Mouse (Mus musculus): ENCODE measurements around the gene Frmd4a. TPM values are rescaled to one million over a fixed set of nuclear protein-coding genes. Genes with fewer than 3 reads are reported as not detected.

Frmd4a gene
- polyA plus RNA-seq, 1 experiment from 2014 or later, result 48.1 TPM

GRCm38 (mm10) chr2:4209234-4209633 is 191.7 kb downstream of the Frmd4a start:
- ATAC-seq, result peak; percentile 76
- no peaks in the 10 kb centered on the region for H3K9me3 ChIP-seq (ENCODE audit: control insufficient read depth, low read length)
- WGBS, result 35% methylated on average over 7 of the region's 7 CpGs
- H3K27ac ChIP-seq (ENCODE audit: low read depth, low read length), result no peak overlapping the region
- no peaks in the 10 kb centered on the region for H3K27me3 ChIP-seq (replicated peaks; ENCODE audit: control insufficient read depth, insufficient read depth, low read length)
- H3K36me3 ChIP-seq (ENCODE audit: control insufficient read depth, insufficient read depth, low read length), result no peaks in the 10 kb centered on the region
- no peaks in the 10 kb centered on the region for H3K4me1 ChIP-seq (ENCODE audit: control insufficient read depth, insufficient read depth, low read depth, low read length)
- H3K9ac ChIP-seq (ENCODE audit: low read depth, low read length), result no peak overlapping the region
- H3K4me3 ChIP-seq (ENCODE audit: low read length), result no peak overlapping the region
- H3K4me2 ChIP-seq (ENCODE audit: low read length), result no peak overlapping the region

GRCm38 (mm10) chr2:4222497-4222828 is 204.9 kb downstream of the Frmd4a start:
- peak; percentile 25; the same call in 1 of the 2 replicates for ATAC-seq
- Histone ChIP-seq H3K36me3 (ENCODE audit: control insufficient read depth, insufficient read depth, low read length) (no peaks in the 10 kb centered on the region), H3K4me1 (ENCODE audit: control insufficient read depth, insufficient read depth, low read depth, low read length) (peaks cover 10% of the 10 kb centered on the region), H3K4me3 (ENCODE audit: low read length) (no peak overlapping the region), H3K4me2 (ENCODE audit: low read length) (no peak overlapping the region), H3K27ac (ENCODE audit: low read depth, low read length) (peak overlapping the region; percentile 10; the same call in 1 of the 2 replicates), H3K27me3 (replicated peaks; ENCODE audit: control insufficient read depth, insufficient read depth, low read length) (no peaks in the 10 kb centered on the region), H3K9ac (ENCODE audit: low read depth, low read length) (no peak overlapping the region), H3K9me3 (ENCODE audit: control insufficient read depth, low read length) (no peaks in the 10 kb centered on the region)
- WGBS, result 3% methylated on average over 1 of the region's 1 CpGs

- Histone ChIP-seq H3K4me1 (ENCODE audit: control insufficient read depth, insufficient read depth, low read depth, low read length) (peaks cover 16% of the 10 kb centered on the region), H3K36me3 (ENCODE audit: control insufficient read depth, insufficient read depth, low read length) (no peaks in the 10 kb centered on the region), H3K4me3 (ENCODE audit: low read length) (no peak overlapping the region), H3K9ac (ENCODE audit: low read depth, low read length) (no peak overlapping the region), H3K27me3 (replicated peaks; ENCODE audit: control insufficient read depth, insufficient read depth, low read length) (no peaks in the 10 kb centered on the region), H3K4me2 (ENCODE audit: low read length) (no peak overlapping the region), H3K27ac (ENCODE audit: low read depth, low read length) (no peak overlapping the region), H3K9me3 (ENCODE audit: control insufficient read depth, low read length) (no peaks in the 10 kb centered on the region)
- WGBS, result 93% methylated on average over 6 of the region's 6 CpGs
- ATAC-seq, result no peak
Measured at GRCm38 (mm10) chr2:4223316-4223715, 205.8 kb downstream of the Frmd4a start.

GRCm38 (mm10) chr2:4226941-4227558 is 209.5 kb downstream of the Frmd4a start:
- Histone ChIP-seq H3K4me1 (ENCODE audit: control insufficient read depth, insufficient read depth, low read depth, low read length) (peaks cover 16% of the 10 kb centered on the region), H3K9me3 (ENCODE audit: control insufficient read depth, low read length) (no peaks in the 10 kb centered on the region), H3K4me3 (ENCODE audit: low read length) (no peak overlapping the region), H3K36me3 (ENCODE audit: control insufficient read depth, insufficient read depth, low read length) (no peaks in the 10 kb centered on the region), H3K27me3 (replicated peaks; ENCODE audit: control insufficient read depth, insufficient read depth, low read length) (no peaks in the 10 kb centered on the region), H3K27ac (ENCODE audit: low read depth, low read length) (no peak overlapping the region), H3K9ac (ENCODE audit: low read depth, low read length) (no peak overlapping the region), H3K4me2 (ENCODE audit: low read length) (no peak overlapping the region)
- 60% methylated on average over 7 of the region's 7 CpGs for WGBS
- no peak for ATAC-seq

GRCm38 (mm10) chr2:4227563-4227962 is 210.0 kb downstream of the Frmd4a start:
- no peak overlapping the region for H3K27ac ChIP-seq (ENCODE audit: low read depth, low read length)
- H3K4me1 ChIP-seq (ENCODE audit: control insufficient read depth, insufficient read depth, low read depth, low read length), result peaks cover 18% of the 10 kb centered on the region
- H3K9ac ChIP-seq (ENCODE audit: low read depth, low read length), result no peak overlapping the region
- no peak overlapping the region for H3K4me2 ChIP-seq (ENCODE audit: low read length)
- 49% methylated on average over 4 of the region's 4 CpGs for WGBS
- H3K27me3 ChIP-seq (replicated peaks; ENCODE audit: control insufficient read depth, insufficient read depth, low read length), result no peaks in the 10 kb centered on the region
- no peaks in the 10 kb centered on the region for H3K36me3 ChIP-seq (ENCODE audit: control insufficient read depth, insufficient read depth, low read length)
- no peaks in the 10 kb centered on the region for H3K9me3 ChIP-seq (ENCODE audit: control insufficient read depth, low read length)
- ATAC-seq, result no peak; the same call in 1 of the 2 replicates
- H3K4me3 ChIP-seq (ENCODE audit: low read length), result no peak overlapping the region

GRCm38 (mm10) chr2:4228510-4228909 is 211.0 kb downstream of the Frmd4a start:
- Histone ChIP-seq H3K36me3 (ENCODE audit: control insufficient read depth, insufficient read depth, low read length) (no peaks in the 10 kb centered on the region), H3K4me1 (ENCODE audit: control insufficient read depth, insufficient read depth, low read depth, low read length) (peaks cover 23% of the 10 kb centered on the region), H3K9ac (ENCODE audit: low read depth, low read length) (no peak overlapping the region), H3K9me3 (ENCODE audit: control insufficient read depth, low read length) (no peaks in the 10 kb centered on the region), H3K4me2 (ENCODE audit: low read length) (no peak overlapping the region), H3K4me3 (ENCODE audit: low read length) (no peak overlapping the region), H3K27ac (ENCODE audit: low read depth, low read length) (peak overlapping the region; percentile 21; the same call in 1 of the 2 replicates), H3K27me3 (replicated peaks; ENCODE audit: control insufficient read depth, insufficient read depth, low read length) (no peaks in the 10 kb centered on the region)
- 24% methylated on average over 3 of the region's 3 CpGs for WGBS
- peak; percentile 21 for ATAC-seq

GRCm38 (mm10) chr2:4232335-4232734 is 214.8 kb downstream of the Frmd4a start:
- H3K9ac ChIP-seq (ENCODE audit: low read depth, low read length), result no peak overlapping the region
- no peak overlapping the region for H3K27ac ChIP-seq (ENCODE audit: low read depth, low read length)
- WGBS, result 15% methylated on average over 3 of the region's 3 CpGs
- no peak overlapping the region for H3K4me3 ChIP-seq (ENCODE audit: low read length)
- H3K4me2 ChIP-seq (ENCODE audit: low read length), result peak overlapping the region; percentile 36
- no peaks in the 10 kb centered on the region for H3K27me3 ChIP-seq (replicated peaks; ENCODE audit: control insufficient read depth, insufficient read depth, low read length)
- ATAC-seq, result no peak
- H3K4me1 ChIP-seq (ENCODE audit: control insufficient read depth, insufficient read depth, low read depth, low read length), result peaks cover 22% of the 10 kb centered on the region
- no peaks in the 10 kb centered on the region for H3K36me3 ChIP-seq (ENCODE audit: control insufficient read depth, insufficient read depth, low read length)
- no peaks in the 10 kb centered on the region for H3K9me3 ChIP-seq (ENCODE audit: control insufficient read depth, low read length)

GRCm38 (mm10) chr2:4232761-4233322 is 215.3 kb downstream of the Frmd4a start:
- H3K27me3 ChIP-seq (replicated peaks; ENCODE audit: control insufficient read depth, insufficient read depth, low read length), result no peaks in the 10 kb centered on the region
- H3K27ac ChIP-seq (ENCODE audit: low read depth, low read length), result peak overlapping the region; percentile 50
- peak; percentile 63 for ATAC-seq
- no peaks in the 10 kb centered on the region for H3K9me3 ChIP-seq (ENCODE audit: control insufficient read depth, low read length)
- H3K4me1 ChIP-seq (ENCODE audit: control insufficient read depth, insufficient read depth, low read depth, low read length), result peaks cover 17% of the 10 kb centered on the region
- 7% methylated on average over 10 of the region's 10 CpGs for WGBS
- H3K36me3 ChIP-seq (ENCODE audit: control insufficient read depth, insufficient read depth, low read length), result no peaks in the 10 kb centered on the region
- peak overlapping the region; percentile 10; the same call in 1 of the 2 replicates for H3K9ac ChIP-seq (ENCODE audit: low read depth, low read length)
- peak overlapping the region; percentile 36 for H3K4me2 ChIP-seq (ENCODE audit: low read length)
- H3K4me3 ChIP-seq (ENCODE audit: low read length), result no peak overlapping the region

GRCm38 (mm10) chr2:4237686-4238085 is 220.2 kb downstream of the Frmd4a start:
- Histone ChIP-seq H3K9me3 (ENCODE audit: control insufficient read depth, low read length) (no peaks in the 10 kb centered on the region), H3K4me1 (ENCODE audit: control insufficient read depth, insufficient read depth, low read depth, low read length) (peaks cover 8% of the 10 kb centered on the region), H3K9ac (ENCODE audit: low read depth, low read length) (no peak overlapping the region), H3K27me3 (replicated peaks; ENCODE audit: control insufficient read depth, insufficient read depth, low read length) (no peaks in the 10 kb centered on the region), H3K4me2 (ENCODE audit: low read length) (no peak overlapping the region), H3K27ac (ENCODE audit: low read depth, low read length) (no peak overlapping the region), H3K4me3 (ENCODE audit: low read length) (no peak overlapping the region), H3K36me3 (ENCODE audit: control insufficient read depth, insufficient read depth, low read length) (no peaks in the 10 kb centered on the region)
- ATAC-seq, result no peak
- 84% methylated on average over 5 of the region's 5 CpGs for WGBS
